Mouse (Mus musculus): ENCODE results near the gene Nutm2. TPM values are rescaled to one million over a fixed set of nuclear protein-coding genes. Genes with fewer than 3 reads are reported as not detected.
"Not testable (repeated sequence)": the region's sequence is repeated elsewhere in the genome, so short reads cannot be mapped to it uniquely, and the experiment has no call there.

Gene Nutm2
- polyA plus RNA-seq, 1 experiment from 2014 or later, result not detected

DNA sequence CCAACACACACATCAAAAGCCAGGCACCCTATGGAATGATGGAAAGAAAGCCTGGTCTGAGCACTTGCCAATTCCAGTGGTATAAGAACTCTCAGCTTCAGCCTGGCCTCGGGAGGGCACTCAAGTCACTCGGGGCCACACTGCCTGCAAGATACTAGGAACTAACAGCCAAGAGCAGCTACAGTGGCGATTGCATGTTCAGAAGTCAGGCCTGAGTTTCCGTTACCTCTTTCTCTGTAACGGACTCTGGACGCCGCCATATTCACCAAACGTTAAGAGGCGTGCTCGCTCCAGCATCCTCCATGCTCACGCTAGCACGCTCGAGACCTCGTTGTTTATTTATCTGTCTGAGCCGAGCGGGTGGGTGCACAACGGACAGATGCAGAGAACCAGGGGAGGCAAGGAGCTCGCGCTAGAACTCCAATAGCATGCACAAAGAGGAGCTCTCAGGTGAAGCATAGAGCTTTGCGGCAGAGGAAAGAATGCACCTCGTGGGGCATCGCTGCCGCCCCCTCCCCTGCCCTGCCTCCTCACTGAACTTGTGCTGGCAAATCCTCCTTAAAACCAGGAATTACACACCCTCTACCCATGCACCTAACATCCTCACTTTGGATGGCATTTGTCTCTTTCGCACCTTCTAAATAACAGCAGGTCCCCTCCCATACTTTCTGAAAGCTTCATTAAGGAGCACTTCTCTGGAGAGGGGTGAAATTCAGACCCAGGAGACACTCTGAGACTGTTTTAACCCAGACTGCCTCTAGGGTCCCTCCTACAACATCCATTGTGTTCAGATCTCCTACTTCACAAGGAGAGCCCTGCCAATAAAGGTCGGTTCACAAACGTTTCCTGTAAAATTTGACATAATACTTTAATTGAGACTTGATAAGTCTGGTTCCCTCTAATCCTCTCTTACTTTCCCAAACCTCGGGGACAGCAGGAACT is 2.2 kb upstream of the Nutm2 start:
- DNase-seq (no peak), ATAC-seq (ENCODE audit: low read depth) (no peak)
- H3K4me1 ChIP-seq (replicated peaks), result no peaks in the 10 kb centered on the region
- H3K36me3 ChIP-seq, result no peaks in the 10 kb centered on the region
- WGBS (ENCODE audit: insufficient replicate concordance), result 33% methylated on average over 27 of the region's 27 CpGs
- H3K9ac ChIP-seq, result no peak overlapping the region
- no peaks in the 10 kb centered on the region for H3K9me3 ChIP-seq (replicated peaks)
- H3K27ac ChIP-seq, result no peak overlapping the region
- peak overlapping the region; percentile 26 for H3K4me2 ChIP-seq
- no peak overlapping the region for H3K4me3 ChIP-seq (replicated peaks)
- no peaks in the 10 kb centered on the region for H3K27me3 ChIP-seq

DNA sequence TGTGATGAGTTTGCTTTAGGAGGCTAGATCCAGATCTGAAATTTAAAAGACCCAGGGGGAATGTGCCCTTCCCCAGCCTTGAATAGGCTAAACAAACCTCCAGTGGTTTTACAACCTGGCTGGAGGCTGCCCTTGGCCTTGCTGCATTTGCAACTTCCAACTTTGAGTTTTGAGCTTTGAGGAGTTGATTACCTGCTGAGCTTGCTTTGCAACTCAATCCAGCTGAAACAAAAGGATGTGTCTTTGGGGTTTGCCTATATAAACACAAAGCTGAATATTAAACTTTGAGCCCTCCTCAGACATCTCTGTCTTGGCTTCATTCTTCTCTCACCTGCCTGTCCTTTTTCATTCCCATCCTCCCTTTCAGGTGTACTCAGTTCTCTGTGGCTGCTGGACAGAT is 21.4 kb downstream of the Nutm2 start:
- H3K9me3 ChIP-seq (replicated peaks); H3K9ac ChIP-seq; ATAC-seq (ENCODE audit: low read depth); DNase-seq; H3K4me3 ChIP-seq (replicated peaks); H3K36me3 ChIP-seq; H3K4me2 ChIP-seq; H3K27ac ChIP-seq; H3K4me1 ChIP-seq (replicated peaks); H3K27me3 ChIP-seq: not testable (repeated sequence)

GRCm38 (mm10) chr13:50510470-50511343 is 43.6 kb downstream of the Nutm2 start:
- H3K27ac ChIP-seq; H3K36me3 ChIP-seq; H3K4me2 ChIP-seq; ATAC-seq (ENCODE audit: low read depth); H3K9ac ChIP-seq; H3K9me3 ChIP-seq (replicated peaks); DNase-seq; H3K27me3 ChIP-seq; H3K4me3 ChIP-seq (replicated peaks); H3K4me1 ChIP-seq (replicated peaks): not testable (repeated sequence)
- 61% methylated on average over 9 of the region's 9 CpGs for WGBS (ENCODE audit: insufficient replicate concordance)

Other genes with a start within 250 kb of the Nutm2 start
- gene Gm906, start 217.0 kb upstream of the Nutm2 start, polyA plus RNA-seq (2015; fragmentation: Nextera tagmentation; extraction: Ambion mirVana), result not detected in 2 replicates
- gene Fbxw17, start 49.4 kb upstream of the Nutm2 start, polyA plus RNA-seq (2015; fragmentation: Nextera tagmentation; extraction: Ambion mirVana), result 4.8 and 5.4 TPM in 2 replicates
- gene Gm47429, start 23.4 kb upstream of the Nutm2 start, polyA plus RNA-seq (2015; fragmentation: Nextera tagmentation; extraction: Ambion mirVana), result not detected in 2 replicates
- gene Gm904, start 175.9 kb downstream of the Nutm2 start, polyA plus RNA-seq (2015; fragmentation: Nextera tagmentation; extraction: Ambion mirVana), result not detected in 2 replicates
- gene Gm8765, start 231.0 kb downstream of the Nutm2 start, polyA plus RNA-seq (2015; fragmentation: Nextera tagmentation; extraction: Ambion mirVana), result not detected in 2 replicates